ENCODE assay signal across 9 mouse cellular contexts in genomic region chr2:166408009-166408408, GRCm38 (mm10).
"Had no signal": no experiment of that assay in that cellular context is flagged by ENCODE, and none has a peak within 500 bp of the region (broad histone marks: within the 10 kb centered on the region; RNA-seq: fewer than 3 reads in every experiment).

No protein-coding gene starts in this region.

- H3K36me3 ChIP-seq: limb, embryonic 12.5 days; liver, embryonic 13.5 days had no signal

- H3K9ac ChIP-seq: limb, embryonic 12.5 days; liver, embryonic 13.5 days had no signal

- H3K4me3 ChIP-seq: layer of hippocampus, adult 2 months; limb, embryonic 12.5 days; liver, embryonic 13.5 days had no signal

- DNase-seq: liver; liver, embryonic 13.5 days; lung, adult 18-20 months; thymus, postnatal 4 days had no signal

- H3K4me2 ChIP-seq: limb, embryonic 12.5 days; liver, embryonic 13.5 days had no signal

- ATAC-seq: intestine, embryonic 16.5 days had no signal

- H3K9me3 ChIP-seq: limb, embryonic 12.5 days; liver, embryonic 13.5 days had no signal

- H3K27ac ChIP-seq: kidney, postnatal 0 days; layer of hippocampus, adult 2 months; limb, embryonic 12.5 days; liver, embryonic 13.5 days; stomach, postnatal 0 days had no signal
